Mouse (Mus musculus): ENCODE data around the gene Ephx1. TPM values are rescaled to one million over a fixed set of nuclear protein-coding genes. Genes with fewer than 3 reads are reported as not detected.

The Ephx1 gene
- polyA plus RNA-seq, 1 experiment from 2014 or later, result 1.4 TPM

- no peaks in the 10 kb centered on the region for H3K4me1 ChIP-seq (ENCODE audit: control insufficient read depth, insufficient read depth, low read length)
- DNase-seq (ENCODE audit: low spot score), result no peak
- WGBS, result 67% methylated on average over 3 of the region's 3 CpGs
Observed at GRCm38 (mm10) chr1:180958797-180959196, 61.9 kb downstream of the Ephx1 start.

GRCm38 (mm10) chr1:180957989-180958388 lies 62.7 kb downstream of the Ephx1 start:
- DNase-seq (ENCODE audit: low spot score), result no peak
- WGBS, result 82% methylated on average over 3 of the region's 3 CpGs
- no peaks in the 10 kb centered on the region for H3K36me3 ChIP-seq (replicated peaks; ENCODE audit: control insufficient read depth, insufficient read depth, low read depth, low read length)

More at GRCm38 (mm10) chr1:180958797-180959196, 61.9 kb downstream of the Ephx1 start:
- Histone ChIP-seq H3K27ac (replicated peaks; ENCODE audit: low read depth, low read length) (no peak overlapping the region), H3K9me3 (replicated peaks; ENCODE audit: control insufficient read depth, low read length) (no peaks in the 10 kb centered on the region), H3K36me3 (replicated peaks; ENCODE audit: control insufficient read depth, insufficient read depth, low read depth, low read length) (no peaks in the 10 kb centered on the region), H3K4me3 (ENCODE audit: low read depth, low read length) (no peak overlapping the region), H3K9ac (replicated peaks; ENCODE audit: low read length) (no peak overlapping the region), H3K4me2 (ENCODE audit: low read depth, low read length) (no peak overlapping the region), H3K27me3 (ENCODE audit: control insufficient read depth, insufficient read depth, low read length) (no peaks in the 10 kb centered on the region)
- ATAC-seq (replicated peaks; ENCODE audit: insufficient number of reproducible peaks, low FRiP score, low TSS enrichment, low read depth), result no peak

GRCm38 (mm10) chr1:180956973-180957381 lies 63.7 kb downstream of the Ephx1 start:
- ATAC-seq (replicated peaks; ENCODE audit: insufficient number of reproducible peaks, low FRiP score, low TSS enrichment, low read depth) (no peak; the same call in 1 of the 2 replicates), DNase-seq (ENCODE audit: low spot score) (no peak)

More at GRCm38 (mm10) chr1:180957989-180958388, 62.7 kb downstream of the Ephx1 start:
- H3K9ac ChIP-seq (replicated peaks; ENCODE audit: low read length), result no peak overlapping the region
- H3K4me2 ChIP-seq (ENCODE audit: low read depth, low read length), result no peak overlapping the region
- no peaks in the 10 kb centered on the region for H3K9me3 ChIP-seq (replicated peaks; ENCODE audit: control insufficient read depth, low read length)
- H3K27ac ChIP-seq (replicated peaks; ENCODE audit: low read depth, low read length), result no peak overlapping the region
- H3K4me1 ChIP-seq (ENCODE audit: control insufficient read depth, insufficient read depth, low read length), result no peaks in the 10 kb centered on the region
- no peak overlapping the region for H3K4me3 ChIP-seq (ENCODE audit: low read depth, low read length)
- no peak for ATAC-seq (replicated peaks; ENCODE audit: insufficient number of reproducible peaks, low FRiP score, low TSS enrichment, low read depth)
- H3K27me3 ChIP-seq (ENCODE audit: control insufficient read depth, insufficient read depth, low read length), result no peaks in the 10 kb centered on the region

GRCm38 (mm10) chr1:180956401-180956800 lies 64.3 kb downstream of the Ephx1 start:
- 89% methylated on average over 8 of the region's 8 CpGs for WGBS
- Histone ChIP-seq H3K27me3 (ENCODE audit: control insufficient read depth, insufficient read depth, low read length) (no peaks in the 10 kb centered on the region), H3K4me3 (ENCODE audit: low read depth, low read length) (no peak overlapping the region), H3K36me3 (replicated peaks; ENCODE audit: control insufficient read depth, insufficient read depth, low read depth, low read length) (no peaks in the 10 kb centered on the region), H3K27ac (replicated peaks; ENCODE audit: low read depth, low read length) (no peak overlapping the region), H3K4me2 (ENCODE audit: low read depth, low read length) (no peak overlapping the region), H3K9me3 (replicated peaks; ENCODE audit: control insufficient read depth, low read length) (no peaks in the 10 kb centered on the region), H3K4me1 (ENCODE audit: control insufficient read depth, insufficient read depth, low read length) (no peaks in the 10 kb centered on the region), H3K9ac (replicated peaks; ENCODE audit: low read length) (no peak overlapping the region)
- ATAC-seq (replicated peaks; ENCODE audit: insufficient number of reproducible peaks, low FRiP score, low TSS enrichment, low read depth) (no peak), DNase-seq (ENCODE audit: low spot score) (no peak)

More at GRCm38 (mm10) chr1:180956973-180957381, 63.7 kb downstream of the Ephx1 start:
- no peaks in the 10 kb centered on the region for H3K4me1 ChIP-seq (ENCODE audit: control insufficient read depth, insufficient read depth, low read length)
- no peaks in the 10 kb centered on the region for H3K27me3 ChIP-seq (ENCODE audit: control insufficient read depth, insufficient read depth, low read length)
- WGBS, result 82% methylated on average over 8 of the region's 8 CpGs
- H3K4me3 ChIP-seq (ENCODE audit: low read depth, low read length), result no peak overlapping the region
- H3K9ac ChIP-seq (replicated peaks; ENCODE audit: low read length), result no peak overlapping the region
- H3K27ac ChIP-seq (replicated peaks; ENCODE audit: low read depth, low read length), result no peak overlapping the region
- H3K36me3 ChIP-seq (replicated peaks; ENCODE audit: control insufficient read depth, insufficient read depth, low read depth, low read length), result no peaks in the 10 kb centered on the region
- no peak overlapping the region for H3K4me2 ChIP-seq (ENCODE audit: low read depth, low read length)
- H3K9me3 ChIP-seq (replicated peaks; ENCODE audit: control insufficient read depth, low read length), result no peaks in the 10 kb centered on the region

- Histone ChIP-seq H3K9ac (replicated peaks; ENCODE audit: low read length) (no peak overlapping the region), H3K27ac (replicated peaks; ENCODE audit: low read depth, low read length) (no peak overlapping the region), H3K27me3 (ENCODE audit: control insufficient read depth, insufficient read depth, low read length) (no peaks in the 10 kb centered on the region), H3K4me3 (ENCODE audit: low read depth, low read length) (no peak overlapping the region), H3K4me1 (ENCODE audit: control insufficient read depth, insufficient read depth, low read length) (no peaks in the 10 kb centered on the region), H3K36me3 (replicated peaks; ENCODE audit: control insufficient read depth, insufficient read depth, low read depth, low read length) (no peaks in the 10 kb centered on the region), H3K4me2 (ENCODE audit: low read depth, low read length) (no peak overlapping the region), H3K9me3 (replicated peaks; ENCODE audit: control insufficient read depth, low read length) (no peaks in the 10 kb centered on the region)
- 94% methylated on average over 5 of the region's 5 CpGs for WGBS
- ATAC-seq (replicated peaks; ENCODE audit: insufficient number of reproducible peaks, low FRiP score, low TSS enrichment, low read depth) (no peak), DNase-seq (ENCODE audit: low spot score) (no peak)
Observed at GRCm38 (mm10) chr1:180952808-180953207, 67.9 kb downstream of the Ephx1 start.

- no peak for ATAC-seq (replicated peaks; ENCODE audit: insufficient number of reproducible peaks, low FRiP score, low TSS enrichment, low read depth)
- WGBS, result 82% methylated on average over 6 of the region's 6 CpGs
Observed at GRCm38 (mm10) chr1:180952085-180952746, 68.5 kb downstream of the Ephx1 start.

GRCm38 (mm10) chr1:180946448-180946847 lies 74.3 kb downstream of the Ephx1 start:
- H3K4me1 ChIP-seq (ENCODE audit: control insufficient read depth, insufficient read depth, low read length), result no peaks in the 10 kb centered on the region; the same call in 1 of the 2 replicates
- no peak for ATAC-seq (replicated peaks; ENCODE audit: insufficient number of reproducible peaks, low FRiP score, low TSS enrichment, low read depth)

More at GRCm38 (mm10) chr1:180952085-180952746, 68.5 kb downstream of the Ephx1 start:
- Histone ChIP-seq H3K36me3 (replicated peaks; ENCODE audit: control insufficient read depth, insufficient read depth, low read depth, low read length) (no peaks in the 10 kb centered on the region), H3K9me3 (replicated peaks; ENCODE audit: control insufficient read depth, low read length) (no peaks in the 10 kb centered on the region), H3K4me3 (ENCODE audit: low read depth, low read length) (no peak overlapping the region), H3K4me2 (ENCODE audit: low read depth, low read length) (no peak overlapping the region), H3K4me1 (ENCODE audit: control insufficient read depth, insufficient read depth, low read length) (no peaks in the 10 kb centered on the region), H3K27ac (replicated peaks; ENCODE audit: low read depth, low read length) (no peak overlapping the region), H3K9ac (replicated peaks; ENCODE audit: low read length) (no peak overlapping the region), H3K27me3 (ENCODE audit: control insufficient read depth, insufficient read depth, low read length) (no peaks in the 10 kb centered on the region)
- DNase-seq (ENCODE audit: low spot score), result no peak

More at GRCm38 (mm10) chr1:180946448-180946847, 74.3 kb downstream of the Ephx1 start:
- Histone ChIP-seq H3K4me2 (ENCODE audit: low read depth, low read length) (no peak overlapping the region), H3K27me3 (ENCODE audit: control insufficient read depth, insufficient read depth, low read length) (peaks cover 13% of the 10 kb centered on the region), H3K9ac (replicated peaks; ENCODE audit: low read length) (no peak overlapping the region), H3K4me3 (ENCODE audit: low read depth, low read length) (no peak overlapping the region), H3K9me3 (replicated peaks; ENCODE audit: control insufficient read depth, low read length) (no peaks in the 10 kb centered on the region), H3K27ac (replicated peaks; ENCODE audit: low read depth, low read length) (no peak overlapping the region), H3K36me3 (replicated peaks; ENCODE audit: control insufficient read depth, insufficient read depth, low read depth, low read length) (no peaks in the 10 kb centered on the region)
- 88% methylated on average over 6 of the region's 6 CpGs for WGBS
- no peak for DNase-seq (ENCODE audit: low spot score)

All from embryonic facial prominence, embryonic 11.5 days (tissue).